Mouse (Mus musculus) C2C12 (cell line): ENCODE measurements around the gene Golgb1. TPM values are rescaled to one million over a fixed set of nuclear protein-coding genes. Genes with fewer than 3 reads are reported as not detected.

Experiments used
- H3K27me3 ChIP-seq: one replicate; pipeline ENCODE4 v1.6.1; 2011; ENCODE audit not compliant: control insufficient read depth, insufficient read depth, insufficient read length
- H3K36me3 ChIP-seq: one replicate; pipeline ENCODE4 v1.6.1; 2011; ENCODE audit not compliant: control insufficient read depth, insufficient read depth
- H3K4me3 ChIP-seq: one replicate; pipeline ENCODE4 v1.5.1; 2011; ENCODE audit warnings: mild to moderate bottlenecking, control low read depth; ENCODE audit not compliant: poor library complexity, insufficient read depth, severe bottlenecking
- H3K79me2 ChIP-seq: one replicate; pipeline ENCODE4 v1.6.1; 2011; ENCODE audit not compliant: control insufficient read depth, insufficient read depth
- H3K79me3 ChIP-seq: one replicate; pipeline ENCODE4 v1.6.1; 2011; ENCODE audit warnings: low read depth, control low read depth
- H3ac ChIP-seq: one replicate; pipeline ENCODE3; 2011; ENCODE audit warnings: low read depth; ENCODE audit not compliant: control insufficient read depth, insufficient read length
- CEBPB ChIP-seq: IDR thresholded peaks from one replicate; pipeline ENCODE4 v1.6.1; 2011; ENCODE audit warnings: low read depth, mild to moderate bottlenecking, control low read depth, moderate library complexity
- CTCF ChIP-seq: IDR thresholded peaks from one replicate; pipeline ENCODE4 v1.5.1; 2011; ENCODE audit not compliant: control insufficient read depth, insufficient read depth, insufficient read length
- FOSL1 ChIP-seq: IDR thresholded peaks from one replicate; pipeline ENCODE4 v1.8.0; 2011; ENCODE audit warnings: mild to moderate bottlenecking, low read length; ENCODE audit not compliant: poor library complexity, insufficient read depth, severe bottlenecking
- MAX ChIP-seq: IDR thresholded peaks from one replicate; pipeline ENCODE4 v1.6.1; 2011; ENCODE audit warnings: mild to moderate bottlenecking, control low read depth
- MYOD1 ChIP-seq: IDR thresholded peaks from one replicate; pipeline ENCODE4 v1.6.1; 2011; ENCODE audit warnings: low read depth; ENCODE audit not compliant: control insufficient read depth, insufficient read length
- MYOG ChIP-seq: IDR thresholded peaks from one replicate; pipeline ENCODE4 v1.6.1; 2011; ENCODE audit not compliant: control insufficient read depth, insufficient read length; ENCODE audit errors: extremely low read depth
- USF1 ChIP-seq: IDR thresholded peaks from one replicate; pipeline ENCODE4 v1.6.1; 2011; ENCODE audit warnings: low read depth, mild to moderate bottlenecking, control low read depth, moderate library complexity
- polyA plus RNA-seq: library from polyadenylated mRNA; unstranded; fragments of >200 nt; fragmentation: generic; extraction: Trizol; gene quantifications from one replicate; pipeline ENCODE4 v1.2.1, GENCODE M21; 2012; ENCODE audit warnings: missing spikeins

The Golgb1 gene
- polyA plus RNA-seq, 1 experiment: 9.4 TPM

- Histone ChIP-seq H3K79me3 (peaks cover 11% of the 10 kb centered on the region), H3K27me3 (no peaks in the 10 kb centered on the region), H3ac (no peak overlapping the region), H3K4me3 (no peak overlapping the region), H3K79me2 (peaks cover 31% of the 10 kb centered on the region), H3K36me3 (peaks cover 9% of the 10 kb centered on the region)
- no peak for TF ChIP-seq USF1
- no peak for TF ChIP-seq MYOD1
- TF ChIP-seq MAX: no peak
- TF ChIP-seq MYOG: no peak
- TF ChIP-seq CEBPB: no peak
- TF ChIP-seq FOSL1: no peak
- no peak for TF ChIP-seq CTCF
Measured at GRCm38 (mm10) chr16:36882737-36883343, 7.9 kb downstream of the Golgb1 start.

DNA sequence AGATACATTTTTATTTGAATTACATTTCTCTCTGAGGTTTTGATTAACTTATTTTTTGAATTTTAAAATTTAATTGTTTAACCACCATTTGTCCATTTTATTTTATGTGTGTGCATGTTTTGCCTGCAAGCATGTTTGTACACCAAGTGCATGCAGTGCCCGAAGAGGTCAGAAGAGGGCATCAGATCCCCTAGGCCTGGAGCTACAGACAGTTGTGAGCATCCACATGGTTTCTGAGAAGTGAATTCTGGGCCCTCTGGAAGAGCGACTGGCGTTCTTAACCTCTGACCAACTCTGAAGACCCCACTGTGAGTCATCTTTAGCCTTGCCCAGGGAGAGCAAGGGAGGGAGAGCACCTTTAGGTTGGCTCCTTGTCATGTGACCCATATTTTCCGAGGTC is 9.9 kb downstream of the Golgb1 start:
- no peak for TF ChIP-seq FOSL1
- no peak for TF ChIP-seq MAX
- TF ChIP-seq CEBPB: no peak
- TF ChIP-seq MYOG: no peak
- no peak for TF ChIP-seq MYOD1
- TF ChIP-seq CTCF: no peak
- no peak for TF ChIP-seq USF1
- H3K36me3 ChIP-seq: peaks cover 11% of the 10 kb centered on the region
- peaks cover 11% of the 10 kb centered on the region for H3K79me2 ChIP-seq
- H3ac ChIP-seq: no peak overlapping the region
- H3K79me3 ChIP-seq: no peaks in the 10 kb centered on the region
- no peaks in the 10 kb centered on the region for H3K27me3 ChIP-seq
- no peak overlapping the region for H3K4me3 ChIP-seq

GRCm38 (mm10) chr16:36885912-36886311 is 11.0 kb downstream of the Golgb1 start:
- Histone ChIP-seq H3K79me3 (no peaks in the 10 kb centered on the region), H3K36me3 (peaks cover 11% of the 10 kb centered on the region), H3ac (no peak overlapping the region), H3K27me3 (no peaks in the 10 kb centered on the region), H3K4me3 (no peak overlapping the region), H3K79me2 (peaks cover 4% of the 10 kb centered on the region)
- TF ChIP-seq FOSL1: no peak
- no peak for TF ChIP-seq CEBPB
- no peak for TF ChIP-seq MAX
- no peak for TF ChIP-seq MYOD1
- TF ChIP-seq USF1: no peak
- TF ChIP-seq CTCF: no peak
- TF ChIP-seq MYOG: no peak

- TF ChIP-seq USF1: no peak
- no peak for TF ChIP-seq MAX
- no peak for TF ChIP-seq MYOD1
- TF ChIP-seq CEBPB: no peak
- no peak for TF ChIP-seq FOSL1
- TF ChIP-seq MYOG: no peak
- TF ChIP-seq CTCF: no peak
- H3K27me3 ChIP-seq: no peaks in the 10 kb centered on the region
- no peaks in the 10 kb centered on the region for H3K79me3 ChIP-seq
- H3K79me2 ChIP-seq: no peaks in the 10 kb centered on the region
- peaks cover 16% of the 10 kb centered on the region for H3K36me3 ChIP-seq
- no peak overlapping the region for H3ac ChIP-seq
- no peak overlapping the region for H3K4me3 ChIP-seq
Measured at GRCm38 (mm10) chr16:36887546-36887945, 12.6 kb downstream of the Golgb1 start.

DNA sequence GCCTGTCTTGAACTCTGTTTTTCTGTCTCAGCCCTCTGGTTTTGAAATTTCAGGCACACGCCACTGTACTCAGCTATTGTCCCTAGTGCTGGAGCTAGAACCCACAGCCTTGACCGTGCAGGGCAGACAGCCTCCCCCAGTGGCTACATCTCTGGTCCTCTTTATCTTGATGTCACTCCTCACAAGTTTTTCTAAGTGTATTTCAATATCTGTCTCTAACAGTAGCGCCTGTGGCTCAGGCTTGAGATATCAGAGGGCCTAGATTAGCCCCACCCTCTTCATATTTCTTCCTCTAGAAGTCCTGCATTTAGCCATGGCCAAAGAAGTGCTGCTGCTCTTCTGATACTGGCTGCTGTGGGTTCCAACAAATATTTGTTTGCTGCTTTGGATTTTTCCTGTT is 15.6 kb downstream of the Golgb1 start:
- Histone ChIP-seq H3K79me3 (no peaks in the 10 kb centered on the region), H3ac (no peak overlapping the region), H3K27me3 (no peaks in the 10 kb centered on the region), H3K36me3 (peaks cover 26% of the 10 kb centered on the region), H3K79me2 (no peaks in the 10 kb centered on the region), H3K4me3 (no peak overlapping the region)
- TF ChIP-seq MAX (no peak), MYOD1 (no peak), MYOG (no peak), CEBPB (no peak), USF1 (no peak), CTCF (no peak), FOSL1 (no peak)

GRCm38 (mm10) chr16:36891415-36891814 is 16.5 kb downstream of the Golgb1 start:
- Histone ChIP-seq H3K79me2 (no peaks in the 10 kb centered on the region), H3K4me3 (no peak overlapping the region), H3K79me3 (no peaks in the 10 kb centered on the region), H3K36me3 (peaks cover 31% of the 10 kb centered on the region), H3ac (no peak overlapping the region), H3K27me3 (no peaks in the 10 kb centered on the region)
- TF ChIP-seq MYOG: no peak
- TF ChIP-seq CTCF: no peak
- TF ChIP-seq MAX: no peak
- no peak for TF ChIP-seq FOSL1
- no peak for TF ChIP-seq CEBPB
- TF ChIP-seq USF1: no peak
- no peak for TF ChIP-seq MYOD1
